Mouse (Mus musculus) kidney, adult 2 months (tissue): ENCODE measurements at regions not wholly inside any gene's neighbourhood (a gene's known extent, or its start where the extent isn't known, plus 50 kb on each side); places are given as distances from the start of the nearest gene placed in this dataset.

Experiments
- CTCF ChIP-seq: fragments of 200-500 bp; conservative IDR thresholded peaks from 2 replicates; pipeline ENCODE4 v1.5.1; 2011; ENCODE audit warnings: low read depth, mild to moderate bottlenecking, control low read depth, low read length, moderate library complexity, mixed read lengths; ENCODE audit not compliant: insufficient read depth, insufficient read length
- POLR2A ChIP-seq: fragments of 200-500 bp; IDR thresholded peaks from one replicate; pipeline ENCODE4 v1.6.1; 2011; ENCODE audit warnings: low read depth, low read length, control low read depth

DNA sequence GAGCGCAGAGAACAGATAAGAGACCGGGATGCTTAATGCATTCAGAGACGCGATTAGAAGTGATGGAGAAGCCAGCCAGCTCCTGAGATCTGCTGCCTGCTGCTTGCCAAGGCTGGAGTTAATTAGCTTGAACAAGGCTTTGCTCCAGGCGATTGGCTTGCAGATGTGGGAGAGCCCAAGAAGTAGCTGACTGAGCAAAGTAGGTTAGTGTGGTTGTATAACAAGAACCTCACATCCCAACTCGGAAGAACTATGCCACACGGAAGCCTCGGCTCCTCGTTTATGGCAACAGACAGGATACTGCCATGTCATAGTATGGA, 768.5 kb downstream of the Ryr2 start:
- TF ChIP-seq CTCF = no peak
- TF ChIP-seq POLR2A = no peak
